Mouse (Mus musculus) bone marrow macrophage, adult 2 months (primary cell): ENCODE measurements around the gene Bco1.

Experiments used
- CTCF ChIP-seq: IDR thresholded peaks from 2 replicates; pipeline ENCODE4 v1.5.1; 2012; ENCODE audit warnings: low read depth, mild to moderate bottlenecking, low read length, moderate library complexity
- POLR2A ChIP-seq: IDR thresholded peaks from 2 replicates; pipeline ENCODE4 v1.6.1; 2012; ENCODE audit warnings: mild to moderate bottlenecking, low read depth, low read length, borderline replicate concordance

GRCm38 (mm10) chr8:117079652-117080051, 16.0 kb upstream of the Bco1 start:
- no peak for TF ChIP-seq CTCF
- TF ChIP-seq POLR2A = no peak
